Mouse (Mus musculus): Measurements from ENCODE around the gene Klf7. TPM values are rescaled to one million over a fixed set of nuclear protein-coding genes. Genes with fewer than 3 reads are reported as not detected.

The Klf7 gene
- polyA plus RNA-seq, 1 experiment from 2014 or later: 21.0 TPM

GRCm38 (mm10) chr1:64008031-64008430 is 114.1 kb downstream of the Klf7 start:
- H3K4me2 ChIP-seq (replicated peaks; ENCODE audit: low read depth, low read length): no peak overlapping the region
- no peak for ATAC-seq (ENCODE audit: low FRiP score, low TSS enrichment)
- H3K4me3 ChIP-seq (ENCODE audit: low read length): no peak overlapping the region
- no peaks in the 10 kb centered on the region for H3K9me3 ChIP-seq (ENCODE audit: control insufficient read depth, low read length)
- no peak overlapping the region for H3K9ac ChIP-seq (ENCODE audit: low read depth, low read length)
- no peaks in the 10 kb centered on the region for H3K27me3 ChIP-seq (ENCODE audit: control insufficient read depth, insufficient read depth, low read length)
- H3K27ac ChIP-seq (ENCODE audit: low read depth, low read length): no peak overlapping the region
- no peaks in the 10 kb centered on the region for H3K36me3 ChIP-seq (ENCODE audit: control insufficient read depth, insufficient read depth, low read length)
- no peaks in the 10 kb centered on the region for H3K4me1 ChIP-seq (ENCODE audit: control insufficient read depth, insufficient read depth, low read length)

- WGBS: 88% methylated on average over 2 of the region's 2 CpGs
- Histone ChIP-seq H3K36me3 (ENCODE audit: control insufficient read depth, insufficient read depth, low read length) (no peaks in the 10 kb centered on the region), H3K4me3 (ENCODE audit: low read length) (no peak overlapping the region), H3K4me1 (ENCODE audit: control insufficient read depth, insufficient read depth, low read length) (no peaks in the 10 kb centered on the region), H3K27ac (ENCODE audit: low read depth, low read length) (no peak overlapping the region), H3K9me3 (ENCODE audit: control insufficient read depth, low read length) (no peaks in the 10 kb centered on the region), H3K4me2 (replicated peaks; ENCODE audit: low read depth, low read length) (no peak overlapping the region), H3K9ac (ENCODE audit: low read depth, low read length) (no peak overlapping the region), H3K27me3 (ENCODE audit: control insufficient read depth, insufficient read depth, low read length) (no peaks in the 10 kb centered on the region)
- no peak for ATAC-seq (ENCODE audit: low FRiP score, low TSS enrichment)
These were observed 116.9 kb downstream of the Klf7 start for GRCm38 (mm10) chr1:64005194-64005593.

GRCm38 (mm10) chr1:64003525-64004291 is 118.4 kb downstream of the Klf7 start:
- H3K4me1 ChIP-seq (ENCODE audit: control insufficient read depth, insufficient read depth, low read length): no peaks in the 10 kb centered on the region
- WGBS: 51% methylated on average over 9 of the region's 9 CpGs
- no peak for ATAC-seq (ENCODE audit: low FRiP score, low TSS enrichment)
- H3K27me3 ChIP-seq (ENCODE audit: control insufficient read depth, insufficient read depth, low read length): no peaks in the 10 kb centered on the region
- H3K4me2 ChIP-seq (replicated peaks; ENCODE audit: low read depth, low read length): no peak overlapping the region
- no peaks in the 10 kb centered on the region for H3K36me3 ChIP-seq (ENCODE audit: control insufficient read depth, insufficient read depth, low read length)
- no peaks in the 10 kb centered on the region for H3K9me3 ChIP-seq (ENCODE audit: control insufficient read depth, low read length)
- no peak overlapping the region for H3K4me3 ChIP-seq (ENCODE audit: low read length)
- H3K9ac ChIP-seq (ENCODE audit: low read depth, low read length): no peak overlapping the region
- H3K27ac ChIP-seq (ENCODE audit: low read depth, low read length): no peak overlapping the region

- H3K36me3 ChIP-seq (ENCODE audit: control insufficient read depth, insufficient read depth, low read length): no peaks in the 10 kb centered on the region
- H3K27me3 ChIP-seq (ENCODE audit: control insufficient read depth, insufficient read depth, low read length): no peaks in the 10 kb centered on the region
- no peak for ATAC-seq (ENCODE audit: low FRiP score, low TSS enrichment)
- no peak overlapping the region for H3K9ac ChIP-seq (ENCODE audit: low read depth, low read length)
- no peaks in the 10 kb centered on the region for H3K4me1 ChIP-seq (ENCODE audit: control insufficient read depth, insufficient read depth, low read length)
- no peak overlapping the region for H3K27ac ChIP-seq (ENCODE audit: low read depth, low read length)
- no peak overlapping the region for H3K4me3 ChIP-seq (ENCODE audit: low read length)
- H3K4me2 ChIP-seq (replicated peaks; ENCODE audit: low read depth, low read length): no peak overlapping the region
- WGBS: 89% methylated on average over 6 of the region's 6 CpGs
- no peaks in the 10 kb centered on the region for H3K9me3 ChIP-seq (ENCODE audit: control insufficient read depth, low read length)
These were observed 120.0 kb downstream of the Klf7 start for GRCm38 (mm10) chr1:64002036-64002435.

- Histone ChIP-seq H3K4me1 (ENCODE audit: control insufficient read depth, insufficient read depth, low read length) (peaks cover 3% of the 10 kb centered on the region; the same call in 1 of the 2 replicates), H3K36me3 (ENCODE audit: control insufficient read depth, insufficient read depth, low read length) (no peaks in the 10 kb centered on the region), H3K27ac (ENCODE audit: low read depth, low read length) (no peak overlapping the region), H3K4me3 (ENCODE audit: low read length) (no peak overlapping the region), H3K4me2 (replicated peaks; ENCODE audit: low read depth, low read length) (no peak overlapping the region), H3K9ac (ENCODE audit: low read depth, low read length) (no peak overlapping the region), H3K9me3 (ENCODE audit: control insufficient read depth, low read length) (no peaks in the 10 kb centered on the region), H3K27me3 (ENCODE audit: control insufficient read depth, insufficient read depth, low read length) (no peaks in the 10 kb centered on the region)
- WGBS: 79% methylated on average over 2 of the region's 2 CpGs
- ATAC-seq (ENCODE audit: low FRiP score, low TSS enrichment): no peak
These were observed 121.5 kb downstream of the Klf7 start for GRCm38 (mm10) chr1:64000597-64000996.

- Histone ChIP-seq H3K4me2 (replicated peaks; ENCODE audit: low read depth, low read length) (no peak overlapping the region), H3K36me3 (ENCODE audit: control insufficient read depth, insufficient read depth, low read length) (no peaks in the 10 kb centered on the region), H3K4me3 (ENCODE audit: low read length) (no peak overlapping the region), H3K9ac (ENCODE audit: low read depth, low read length) (no peak overlapping the region), H3K9me3 (ENCODE audit: control insufficient read depth, low read length) (no peaks in the 10 kb centered on the region), H3K27ac (ENCODE audit: low read depth, low read length) (no peak overlapping the region), H3K27me3 (ENCODE audit: control insufficient read depth, insufficient read depth, low read length) (no peaks in the 10 kb centered on the region), H3K4me1 (ENCODE audit: control insufficient read depth, insufficient read depth, low read length) (peaks cover 13% of the 10 kb centered on the region)
- ATAC-seq (ENCODE audit: low FRiP score, low TSS enrichment): no peak
- WGBS: 89% methylated on average over 8 of the region's 8 CpGs
These were observed 122.6 kb downstream of the Klf7 start for GRCm38 (mm10) chr1:63999481-63999880.

- no peak overlapping the region for H3K4me3 ChIP-seq (ENCODE audit: low read length)
- no peak for ATAC-seq (ENCODE audit: low FRiP score, low TSS enrichment)
- H3K9me3 ChIP-seq (ENCODE audit: control insufficient read depth, low read length): no peaks in the 10 kb centered on the region
- WGBS: 83% methylated on average over 4 of the region's 4 CpGs
- H3K4me1 ChIP-seq (ENCODE audit: control insufficient read depth, insufficient read depth, low read length): peaks cover 16% of the 10 kb centered on the region
- H3K27ac ChIP-seq (ENCODE audit: low read depth, low read length): no peak overlapping the region
- no peaks in the 10 kb centered on the region for H3K27me3 ChIP-seq (ENCODE audit: control insufficient read depth, insufficient read depth, low read length)
- H3K36me3 ChIP-seq (ENCODE audit: control insufficient read depth, insufficient read depth, low read length): no peaks in the 10 kb centered on the region
- H3K9ac ChIP-seq (ENCODE audit: low read depth, low read length): no peak overlapping the region
- no peak overlapping the region for H3K4me2 ChIP-seq (replicated peaks; ENCODE audit: low read depth, low read length)
These were observed 123.2 kb downstream of the Klf7 start for GRCm38 (mm10) chr1:63998901-63999300.

GRCm38 (mm10) chr1:63998139-63998538 is 123.9 kb downstream of the Klf7 start:
- Histone ChIP-seq H3K27ac (ENCODE audit: low read depth, low read length) (no peak overlapping the region), H3K27me3 (ENCODE audit: control insufficient read depth, insufficient read depth, low read length) (no peaks in the 10 kb centered on the region), H3K4me3 (ENCODE audit: low read length) (no peak overlapping the region), H3K36me3 (ENCODE audit: control insufficient read depth, insufficient read depth, low read length) (no peaks in the 10 kb centered on the region), H3K9me3 (ENCODE audit: control insufficient read depth, low read length) (no peaks in the 10 kb centered on the region), H3K9ac (ENCODE audit: low read depth, low read length) (no peak overlapping the region), H3K4me2 (replicated peaks; ENCODE audit: low read depth, low read length) (no peak overlapping the region), H3K4me1 (ENCODE audit: control insufficient read depth, insufficient read depth, low read length) (peaks cover 16% of the 10 kb centered on the region)
- WGBS: 81% methylated on average over 2 of the region's 2 CpGs
- ATAC-seq (ENCODE audit: low FRiP score, low TSS enrichment): no peak

GRCm38 (mm10) chr1:63995828-63996227 is 126.3 kb downstream of the Klf7 start:
- Histone ChIP-seq H3K27ac (ENCODE audit: low read depth, low read length) (no peak overlapping the region), H3K27me3 (ENCODE audit: control insufficient read depth, insufficient read depth, low read length) (no peaks in the 10 kb centered on the region), H3K4me2 (replicated peaks; ENCODE audit: low read depth, low read length) (no peak overlapping the region), H3K36me3 (ENCODE audit: control insufficient read depth, insufficient read depth, low read length) (no peaks in the 10 kb centered on the region), H3K4me1 (ENCODE audit: control insufficient read depth, insufficient read depth, low read length) (peaks cover 16% of the 10 kb centered on the region), H3K4me3 (ENCODE audit: low read length) (no peak overlapping the region), H3K9me3 (ENCODE audit: control insufficient read depth, low read length) (no peaks in the 10 kb centered on the region), H3K9ac (ENCODE audit: low read depth, low read length) (no peak overlapping the region)
- peak; percentile 50; the same call in 1 of the 2 replicates for ATAC-seq (ENCODE audit: low FRiP score, low TSS enrichment)
- 18% methylated on average over 4 of the region's 4 CpGs for WGBS

Data from kidney, embryonic 14.5 days (tissue).